Mouse (Mus musculus) liver, embryonic 11.5 days (tissue): ENCODE data around the gene Rnps1. TPM values are rescaled to one million over a fixed set of nuclear protein-coding genes. Genes with fewer than 3 reads are reported as not detected.
A peak's percentile ranks its signal among the peaks of the same experiment; 100 is the strongest.
"Not testable (repeated sequence)": the region's sequence is repeated elsewhere in the genome, so short reads cannot be mapped to it uniquely, and the experiment has no call there.

Experiments
- ATAC-seq: fragments of 200-750 bp; cut with Nextera tagmentation; replicated peaks from 2 replicates; pipeline ENCODE4 v1.8.0; 2017; ENCODE audit warnings: moderate number of reproducible peaks, mild to moderate bottlenecking, moderate TSS enrichment, moderate library complexity; ENCODE audit not compliant: low FRiP score
- DNase-seq: peaks from one replicate; pipeline ENCODE4 v3.0.0-alpha.2; 2017; ENCODE audit warnings: low spot score
- H3K27ac ChIP-seq: fragments of 300-500 bp; sonication (generic); 2 replicates; pipeline ENCODE4 v1.5.1; 2014; ENCODE audit warnings: mild to moderate bottlenecking, low read depth, low read length, control low read depth
- H3K27me3 ChIP-seq: fragments of 300-500 bp; sonication (generic); replicated peaks from 2 replicates; pipeline ENCODE4 v1.6.1; 2014; ENCODE audit warnings: low read length, mixed read lengths; ENCODE audit not compliant: control insufficient read depth, insufficient read depth
- H3K36me3 ChIP-seq: fragments of 300-500 bp; sonication (generic); 2 replicates; pipeline ENCODE4 v1.6.1; 2014; ENCODE audit warnings: mild to moderate bottlenecking, low read length, moderate library complexity, mixed read lengths; ENCODE audit not compliant: control insufficient read depth, insufficient read depth
- H3K4me1 ChIP-seq: fragments of 300-500 bp; sonication (generic); replicated peaks from 2 replicates; pipeline ENCODE4 v1.6.1; 2014; ENCODE audit warnings: low read length, mixed read lengths; ENCODE audit not compliant: control insufficient read depth, insufficient read depth
- H3K4me2 ChIP-seq: fragments of 300-500 bp; sonication (generic); 2 replicates; pipeline ENCODE4 v1.6.1; 2014; ENCODE audit warnings: mild to moderate bottlenecking, control low read depth, moderate library complexity
- H3K4me3 ChIP-seq: fragments of 300-500 bp; sonication (generic); 2 replicates; pipeline ENCODE4 v1.5.1; 2014; ENCODE audit warnings: low read depth, low read length, control low read depth
- H3K9ac ChIP-seq: fragments of 300-500 bp; sonication (generic); 2 replicates; pipeline ENCODE4 v1.6.1; 2014; ENCODE audit warnings: low read depth, low read length, control low read depth
- H3K9me3 ChIP-seq: fragments of 300-500 bp; sonication (generic); 2 replicates; pipeline ENCODE4 v1.6.1; 2016; ENCODE audit warnings: low read length, inconsistent platforms, mixed read lengths; ENCODE audit not compliant: control insufficient read depth
- WGBS: fragments of 180-500 bp; shearing (Covaris S2); extraction: QIAGEN DNeasy Blood & Tissue Kit; methylation state at CpG from one replicate; pipeline ENCODE4 v1.1.7; 2014; 5-methylcytosine and 5-hydroxymethylcytosine counted together
- polyA plus RNA-seq: library from polyadenylated mRNA; unstranded; fragments of >200 nt; fragmentation: Nextera tagmentation; extraction: Ambion mirVana; gene quantifications from 2 replicates; pipeline ENCODE4 v1.2.1, GENCODE M21; 2014

The Rnps1 gene
- polyA plus RNA-seq, 1 experiment from 2014 or later: 336 TPM

GRCm38 (mm10) chr17:24454218-24454755, 39.9 kb downstream of the Rnps1 start:
- H3K4me1 ChIP-seq: peaks cover 11% of the 10 kb centered on the region
- 5% methylated on average over 14 of the region's 14 CpGs for WGBS
- DNase-seq (no peak), ATAC-seq (no peak)
- H3K27me3 ChIP-seq: no peaks in the 10 kb centered on the region
- peak overlapping the region; percentile 99 for H3K27ac ChIP-seq
- peaks cover 17% of the 10 kb centered on the region for H3K36me3 ChIP-seq
- peak overlapping the region; percentile 90 for H3K4me2 ChIP-seq
- H3K9me3 ChIP-seq: no peaks in the 10 kb centered on the region
- H3K9ac ChIP-seq: peak overlapping the region; percentile 98
- peak overlapping the region; percentile 86 for H3K4me3 ChIP-seq

- H3K27me3 ChIP-seq: no peaks in the 10 kb centered on the region
- H3K9me3 ChIP-seq: no peaks in the 10 kb centered on the region
- WGBS: under 1% methylated on average over 67 of the region's 67 CpGs
- peaks cover 11% of the 10 kb centered on the region for H3K36me3 ChIP-seq
- peak overlapping the region; percentile 99 for H3K27ac ChIP-seq
- peak; percentile 98 for DNase-seq
- peak overlapping the region; percentile 90 for H3K4me2 ChIP-seq
- peak overlapping the region; percentile 98 for H3K9ac ChIP-seq
- H3K4me3 ChIP-seq: peak overlapping the region; percentile 86
- peak; percentile 94 for ATAC-seq
- peaks cover 11% of the 10 kb centered on the region for H3K4me1 ChIP-seq
These were observed 40.6 kb downstream of the Rnps1 start for GRCm38 (mm10) chr17:24454756-24455522.

GRCm38 (mm10) chr17:24455523-24456206, 41.3 kb downstream of the Rnps1 start:
- peak overlapping the region; percentile 21; the same call in 1 of the 2 replicates for H3K4me3 ChIP-seq
- 45% methylated on average over 10 of the region's 10 CpGs for WGBS
- H3K4me2 ChIP-seq: peak overlapping the region; percentile 51
- H3K27me3 ChIP-seq, H3K9me3 ChIP-seq, DNase-seq, H3K36me3 ChIP-seq: not testable (repeated sequence)
- H3K4me1 ChIP-seq: peaks cover 11% of the 10 kb centered on the region
- peak overlapping the region; percentile 37; the same call in 1 of the 2 replicates for H3K9ac ChIP-seq
- H3K27ac ChIP-seq: peak overlapping the region; percentile 64
- peak; percentile 2; the same call in 1 of the 2 replicates for ATAC-seq

GRCm38 (mm10) chr17:24461580-24461979, 47.2 kb downstream of the Rnps1 start:
- Histone ChIP-seq H3K9ac (no peak overlapping the region), H3K36me3 (no peaks in the 10 kb centered on the region), H3K27me3 (no peaks in the 10 kb centered on the region), H3K4me2 (no peak overlapping the region), H3K9me3 (no peaks in the 10 kb centered on the region), H3K27ac (no peak overlapping the region), H3K4me3 (no peak overlapping the region), H3K4me1 (no peaks in the 10 kb centered on the region)
- 59% methylated on average over 2 of the region's 2 CpGs for WGBS
- DNase-seq: no peak
- ATAC-seq: 0 out of 2 replicates have a peak, but pooled peaks have one; percentile 47

GRCm38 (mm10) chr17:24462932-24463331, 48.6 kb downstream of the Rnps1 start:
- Histone ChIP-seq H3K27ac (no peak overlapping the region), H3K4me1 (no peaks in the 10 kb centered on the region), H3K4me2 (no peak overlapping the region), H3K27me3 (no peaks in the 10 kb centered on the region), H3K9ac (no peak overlapping the region), H3K36me3 (no peaks in the 10 kb centered on the region), H3K4me3 (no peak overlapping the region), H3K9me3 (no peaks in the 10 kb centered on the region)
- no peak for ATAC-seq
- 75% methylated on average over 1 of the region's 1 CpGs for WGBS
- no peak for DNase-seq

- Histone ChIP-seq H3K36me3 (no peaks in the 10 kb centered on the region), H3K4me1 (no peaks in the 10 kb centered on the region), H3K27me3 (no peaks in the 10 kb centered on the region), H3K9ac (no peak overlapping the region), H3K4me3 (no peak overlapping the region), H3K4me2 (no peak overlapping the region), H3K27ac (no peak overlapping the region), H3K9me3 (no peaks in the 10 kb centered on the region)
- DNase-seq (no peak), ATAC-seq (no peak)
- WGBS: 45% methylated on average over 6 of the region's 6 CpGs
These were observed 49.2 kb downstream of the Rnps1 start for GRCm38 (mm10) chr17:24463374-24464133.

GRCm38 (mm10) chr17:24468636-24469246, 54.4 kb downstream of the Rnps1 start:
- no peak overlapping the region for H3K9ac ChIP-seq
- no peaks in the 10 kb centered on the region for H3K27me3 ChIP-seq
- ATAC-seq (no peak), DNase-seq (no peak)
- peaks cover 16% of the 10 kb centered on the region for H3K4me1 ChIP-seq
- H3K27ac ChIP-seq: no peak overlapping the region
- H3K36me3 ChIP-seq: peaks cover 9% of the 10 kb centered on the region; the same call in 1 of the 2 replicates
- 96% methylated on average over 5 of the region's 5 CpGs for WGBS
- H3K4me3 ChIP-seq: no peak overlapping the region
- H3K4me2 ChIP-seq: no peak overlapping the region
- H3K9me3 ChIP-seq: no peaks in the 10 kb centered on the region

- no peak for DNase-seq
- Histone ChIP-seq H3K4me2 (peak overlapping the region; percentile 98), H3K27me3 (no peaks in the 10 kb centered on the region), H3K4me3 (peak overlapping the region; percentile 89), H3K4me1 (peaks cover 16% of the 10 kb centered on the region), H3K36me3 (peaks cover 11% of the 10 kb centered on the region; the same call in 1 of the 2 replicates), H3K27ac (peak overlapping the region; percentile 95), H3K9ac (peak overlapping the region; percentile 99), H3K9me3 (no peaks in the 10 kb centered on the region)
- 15% methylated on average over 7 of the region's 7 CpGs for WGBS
- ATAC-seq: no peak
These were observed 55.1 kb downstream of the Rnps1 start for GRCm38 (mm10) chr17:24469336-24469909.
